Mouse (Mus musculus) T-helper 17 cell (primary cell): Measurements from ENCODE around the gene Ripor1.

Source experiments
- in situ Hi-C, 2 experiments: fragments of 300-600 bp; cut with MboI, MseI; formaldehyde crosslinking; loops; 1 replicate in 1 of 2; 2 replicates in 1 of 2; pipeline ENCODE4 v1.15.1; 2025; ENCODE audit warnings: high pct_unique_total_duplicates in 2 of 2

Gene Ripor1

GRCm38 (mm10) chr8:105624831-105625230 lies 19.8 kb downstream of the Ripor1 start:
- in situ Hi-C loops: no loop called here

DNA sequence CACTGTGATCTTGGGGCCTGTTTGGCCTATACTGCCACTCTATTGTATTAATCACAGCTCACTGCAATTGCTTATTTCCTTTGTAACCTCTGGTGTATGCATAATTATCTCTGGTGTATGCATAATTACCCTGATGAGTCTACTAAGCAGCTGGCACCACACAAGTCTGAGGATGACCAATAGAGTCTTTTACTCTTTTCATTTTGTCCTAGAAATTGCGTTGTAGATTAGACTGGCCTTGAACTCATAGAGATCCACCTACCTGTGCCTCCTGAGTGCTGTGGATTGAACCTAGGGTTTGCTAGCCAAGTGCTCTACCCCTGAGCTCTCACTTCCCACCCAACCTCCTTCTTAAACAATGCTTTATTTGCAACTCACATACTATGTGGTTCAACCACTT lies 21.0 kb downstream of the Ripor1 start:
- in situ Hi-C loops: no loop called here

DNA sequence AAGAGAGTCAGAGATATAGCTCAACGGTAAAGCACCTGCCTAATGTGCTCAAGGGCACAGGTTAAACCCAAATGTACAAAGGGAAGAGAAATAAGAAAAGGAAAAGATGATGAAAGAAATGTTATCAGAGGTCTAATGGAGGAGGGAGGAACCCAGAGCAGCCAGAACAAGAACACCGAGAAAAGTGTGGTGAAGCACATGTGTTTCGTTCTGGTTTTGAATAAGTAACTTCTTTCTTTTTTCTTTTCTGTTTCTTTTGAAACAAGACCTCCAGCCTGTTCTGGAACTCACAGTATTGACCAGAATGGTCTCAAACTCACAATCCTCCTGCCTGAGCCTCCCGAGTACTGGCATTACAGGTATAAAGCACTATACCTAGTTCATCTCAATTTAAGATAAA lies 24.3 kb downstream of the Ripor1 start:
- in situ Hi-C loops: no loop called here

DNA sequence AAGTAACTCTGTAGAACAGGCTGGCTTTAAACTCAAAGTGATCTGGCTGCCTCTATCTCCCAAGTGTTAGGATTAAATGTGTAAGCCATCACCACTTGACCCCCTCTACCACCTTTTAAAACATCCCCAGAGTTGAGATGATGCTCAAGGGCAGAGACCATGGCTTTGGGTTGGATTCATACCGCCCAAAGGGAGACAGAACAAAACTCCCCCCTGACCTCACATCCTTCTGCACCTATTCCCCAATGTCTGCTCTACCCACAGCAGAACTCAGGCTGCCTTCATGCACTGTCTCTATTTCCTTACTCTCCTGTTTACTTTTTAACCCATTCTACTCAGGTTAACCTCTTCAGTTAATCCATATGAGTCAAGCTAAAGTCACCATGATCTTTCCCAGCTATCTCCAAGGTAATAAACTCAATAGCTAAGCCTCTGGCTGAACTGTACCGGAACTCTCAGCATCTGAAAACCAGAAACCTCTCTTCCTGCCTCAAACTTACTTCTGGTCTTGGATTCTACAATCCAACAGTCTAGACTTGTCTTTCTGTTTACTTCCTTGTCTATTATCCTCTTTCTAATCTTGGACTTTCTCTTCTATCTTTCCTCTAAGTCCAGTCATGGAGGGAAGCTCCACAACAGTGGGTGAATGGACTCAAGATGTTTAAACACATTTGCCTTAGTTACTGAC lies 29.9 kb downstream of the Ripor1 start:
- in situ Hi-C loops: no loop called here

DNA sequence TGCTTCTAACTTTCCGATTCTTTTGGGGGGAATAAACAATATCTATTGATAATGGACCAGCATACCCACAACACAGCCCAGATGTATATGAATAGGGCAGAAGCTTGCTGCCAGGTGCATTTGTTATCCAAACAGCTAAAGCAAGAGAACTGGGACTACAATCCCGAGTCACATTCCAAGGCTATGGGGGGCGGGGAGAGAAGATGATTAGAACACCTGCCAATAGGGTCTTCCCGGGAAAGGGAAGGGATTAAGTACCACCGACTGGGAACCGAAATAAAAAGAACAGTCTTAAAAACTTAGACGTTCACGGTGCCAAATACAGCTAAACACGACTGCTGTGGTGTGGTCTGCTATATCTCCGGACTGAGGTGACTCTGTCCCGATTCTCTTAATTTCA lies 30.4 kb downstream of the Ripor1 start:
- in situ Hi-C loops: no loop called here

DNA sequence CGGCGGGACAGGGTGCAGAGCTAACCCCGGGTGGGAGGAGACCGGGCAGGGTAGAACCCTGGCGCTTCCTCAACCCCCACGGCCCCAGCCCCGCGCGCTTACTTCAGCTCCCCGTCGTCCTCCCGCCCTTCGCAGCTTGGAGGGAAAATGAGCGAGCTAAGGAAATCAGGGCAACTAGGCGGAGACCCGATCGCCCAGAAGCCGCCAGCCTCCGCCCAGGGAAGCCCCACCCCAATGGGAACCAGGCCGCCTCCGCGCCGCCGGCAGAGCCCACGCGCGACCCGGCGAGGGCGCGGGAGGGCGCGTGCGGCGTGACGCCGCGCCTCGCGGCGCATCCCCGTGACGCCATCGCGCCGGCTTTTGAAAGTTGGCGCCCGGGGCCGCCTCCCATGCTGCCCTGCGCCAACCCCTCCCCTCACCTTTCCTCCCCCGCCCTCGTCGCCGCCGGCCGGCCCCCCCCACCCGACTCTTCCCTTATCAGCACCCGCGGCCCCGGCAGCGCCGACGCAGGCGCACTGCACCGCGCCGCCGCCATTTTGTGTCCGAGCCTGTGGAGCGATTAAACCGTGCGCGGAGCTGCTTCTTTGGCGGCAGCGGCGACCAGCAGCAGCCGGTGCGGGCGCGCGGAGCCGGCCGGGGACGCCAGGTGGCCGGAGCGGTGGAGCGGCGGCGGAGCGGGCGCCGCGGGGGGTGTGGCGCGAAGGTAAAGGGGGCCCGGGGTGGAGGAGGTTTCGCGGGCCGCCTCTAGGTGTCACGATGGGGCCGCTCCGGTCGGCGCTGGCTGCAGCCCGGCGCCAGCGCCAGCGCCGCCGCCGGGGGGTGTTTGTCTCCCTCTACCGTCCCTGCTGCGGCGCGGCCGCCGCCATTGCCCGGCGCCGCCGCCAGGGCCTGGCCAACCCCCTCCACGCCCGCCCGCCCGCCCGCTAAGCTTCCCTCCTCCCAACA lies 31.2 kb downstream of the Ripor1 start, which contains the start of gene Ctcf:
Ctcf (plus strand) TSS at position 551 of the 945 bp plus-strand sequence.
- in situ Hi-C loops: no loop called here

DNA sequence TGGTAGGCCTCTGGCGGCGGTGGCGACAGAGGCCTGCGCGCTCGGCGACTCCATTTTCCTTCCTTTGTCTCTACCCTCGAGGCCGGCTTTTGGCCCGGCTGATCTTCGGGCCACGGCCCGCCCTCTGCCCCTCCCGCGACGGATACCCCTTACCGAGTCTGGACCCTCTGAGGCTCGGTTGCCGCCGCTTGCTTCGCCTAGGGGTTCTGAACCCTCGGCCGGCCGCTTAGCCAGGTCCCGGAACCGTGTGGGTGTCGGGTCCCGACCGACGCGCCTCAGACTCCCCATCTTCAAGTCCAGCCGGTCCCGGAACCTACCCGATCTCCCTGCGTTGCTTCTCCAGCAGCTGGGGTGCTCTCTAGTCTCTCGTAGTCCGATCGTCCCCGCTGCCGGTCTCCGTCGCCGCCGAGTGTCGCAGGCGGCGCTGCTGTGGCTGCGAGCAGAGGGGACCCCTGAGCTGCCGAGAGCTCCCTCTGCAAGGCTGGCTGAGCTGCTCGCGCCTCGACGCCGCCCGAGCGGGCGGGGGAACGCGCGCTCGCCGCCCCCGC lies 32.0 kb downstream of the Ripor1 start, which contains the start of gene Agrp:
Agrp (minus strand) TSS at position 431 of the 548 bp plus-strand sequence.
- in situ Hi-C loops: no loop called here

DNA sequence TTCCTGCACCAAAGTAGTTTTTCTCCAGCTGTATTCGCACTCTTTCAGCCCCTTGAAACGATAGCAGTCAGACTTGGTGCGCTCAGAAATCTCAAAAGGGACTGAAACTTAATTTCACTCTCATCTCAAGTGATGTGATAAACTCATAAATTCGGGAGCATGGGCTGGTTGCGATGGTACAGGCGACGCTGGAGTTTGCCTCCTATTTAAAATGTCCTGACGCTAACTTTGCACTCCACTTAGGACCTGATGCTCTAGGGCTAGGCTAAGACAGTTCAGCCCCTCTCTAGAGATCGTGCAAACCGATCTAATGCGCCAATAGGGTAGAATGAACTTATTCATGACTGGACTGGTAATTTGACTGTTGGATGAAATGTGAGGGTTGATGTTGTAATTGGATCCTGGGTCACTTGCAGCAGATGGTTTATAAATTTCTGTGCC lies 32.6 kb downstream of the Ripor1 start:
- in situ Hi-C loops: no loop called here

GRCm38 (mm10) chr8:105638510-105638909 lies 33.5 kb downstream of the Ripor1 start:
- in situ Hi-C loops: no loop called here

- in situ Hi-C loops: no loop called here
Measured at GRCm38 (mm10) chr8:105639835-105640234, 34.8 kb downstream of the Ripor1 start.

DNA sequence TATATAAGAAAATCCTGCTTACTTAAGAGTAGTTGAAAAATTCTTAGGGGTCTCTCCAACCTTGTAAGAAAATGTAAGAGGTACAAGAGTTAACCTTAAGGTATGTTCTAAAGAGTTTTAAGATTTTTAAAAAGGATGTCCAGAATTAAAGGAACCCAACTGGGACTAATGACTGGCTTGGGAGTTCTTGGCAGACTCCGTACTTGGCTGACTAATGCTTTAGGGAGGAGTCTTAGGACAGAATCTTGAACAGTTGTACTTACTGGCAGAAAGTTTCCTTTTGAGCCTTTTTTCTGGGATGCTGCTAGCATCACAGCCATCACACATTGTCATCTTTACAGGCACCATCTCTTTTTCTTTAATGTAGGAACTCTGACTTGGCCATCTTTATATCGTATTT lies 35.5 kb downstream of the Ripor1 start:
- in situ Hi-C loops: no loop called here

DNA sequence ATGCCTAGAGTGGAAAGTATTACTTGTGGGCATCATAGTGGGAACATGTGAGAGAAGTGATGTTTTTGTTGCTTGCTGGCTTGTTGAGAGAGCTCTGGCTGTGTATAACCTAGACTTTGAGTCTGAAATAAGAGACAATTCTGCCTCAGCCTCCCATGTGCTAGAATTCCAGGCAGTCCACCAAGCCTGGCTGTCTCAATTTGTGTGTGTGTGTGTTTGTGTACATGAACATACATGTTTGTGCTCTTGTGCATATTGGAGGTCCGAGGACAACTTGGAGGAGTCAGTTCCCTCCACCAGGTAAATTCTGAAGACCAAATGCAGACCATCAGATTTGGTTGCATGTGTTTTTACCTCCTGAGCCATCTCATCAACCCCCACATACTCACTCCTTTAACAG lies 40.1 kb downstream of the Ripor1 start:
- in situ Hi-C loops: no loop called here

GRCm38 (mm10) chr8:105648929-105649328 lies 43.9 kb downstream of the Ripor1 start:
- in situ Hi-C loops: no loop called here

- in situ Hi-C loops: loop anchor here in 1 of 2 experiments (5.0 kb wide), 1 partner anchor 40 kb away; no protein-coding TSS in a partner anchor
Measured at GRCm38 (mm10) chr8:105657641-105658040, 52.6 kb downstream of the Ripor1 start.

GRCm38 (mm10) chr8:105661167-105661566 lies 56.1 kb downstream of the Ripor1 start:
- in situ Hi-C loops: no loop called here
